Mouse (Mus musculus) lung, postnatal 0 days (tissue): ENCODE results near the gene Adgrl3. TPM values are rescaled to one million over a fixed set of nuclear protein-coding genes. Genes with fewer than 3 reads are reported as not detected.

Source experiments
- ATAC-seq: fragments of 200-750 bp; cut with Nextera tagmentation; 2 replicates; pipeline ENCODE4 v1.8.0; 2017; ENCODE audit warnings: moderate library complexity
- DNase-seq: peaks from one replicate; pipeline ENCODE4 v3.0.0-alpha.2; 2016; ENCODE audit warnings: low spot score
- H3K27ac ChIP-seq: fragments of 300-500 bp; sonication (generic); 2 replicates; pipeline ENCODE4 v1.5.1; 2014; ENCODE audit warnings: antibody characterized with exemption, mild to moderate bottlenecking, low read length, mixed read lengths
- H3K27me3 ChIP-seq: fragments of 300-500 bp; sonication (generic); replicated peaks from 2 replicates; pipeline ENCODE4 v1.6.1; 2014; ENCODE audit warnings: low read length, mixed read lengths; ENCODE audit not compliant: insufficient read depth
- H3K36me3 ChIP-seq: fragments of 300-500 bp; sonication (generic); 2 replicates; pipeline ENCODE4 v1.6.1; 2014; ENCODE audit warnings: low read length, mixed read lengths; ENCODE audit not compliant: insufficient read depth
- H3K4me1 ChIP-seq: fragments of 300-500 bp; sonication (generic); 2 replicates; pipeline ENCODE4 v1.6.1; 2014; ENCODE audit warnings: antibody characterized with exemption, low read depth, low read length, mixed read lengths; ENCODE audit not compliant: insufficient read depth
- H3K4me2 ChIP-seq: fragments of 300-500 bp; sonication (generic); replicated peaks from 2 replicates; pipeline ENCODE4 v1.6.1; 2014; ENCODE audit warnings: low read depth, mild to moderate bottlenecking, low read length, moderate library complexity, mixed read lengths
- H3K4me3 ChIP-seq: fragments of 300-500 bp; sonication (generic); 2 replicates; pipeline ENCODE4 v1.5.1; 2014; ENCODE audit warnings: low read depth, low read length
- H3K9ac ChIP-seq: fragments of 300-500 bp; sonication (generic); replicated peaks from 2 replicates; pipeline ENCODE4 v1.6.1; 2014; ENCODE audit warnings: low read depth, mild to moderate bottlenecking
- H3K9me3 ChIP-seq: fragments of 300-500 bp; sonication (generic); 2 replicates; pipeline ENCODE4 v1.6.1; 2016; ENCODE audit warnings: low read length, mixed read lengths
- CTCF ChIP-seq: IDR thresholded peaks from 2 replicates; pipeline ENCODE4 v1.5.1; 2016; ENCODE audit warnings: antibody characterized with exemption, mild to moderate bottlenecking
- EP300 ChIP-seq: IDR thresholded peaks from 2 replicates; pipeline ENCODE4 v1.6.1; 2016; ENCODE audit warnings: antibody characterized with exemption, mild to moderate bottlenecking, control low read depth
- WGBS: fragments of 180-500 bp; shearing (Covaris S2); extraction: QIAGEN DNeasy Blood & Tissue Kit; methylation state at CpG from one replicate; pipeline ENCODE4 v1.1.7; 2014; 5-methylcytosine and 5-hydroxymethylcytosine counted together
- polyA plus RNA-seq: library from polyadenylated mRNA; unstranded; fragments of >200 nt; fragmentation: Nextera tagmentation; extraction: Ambion mirVana; gene quantifications from 2 replicates; pipeline ENCODE4 v1.2.1, GENCODE M21; 2015

Gene Adgrl3
- polyA plus RNA-seq, result 13.5 and 17.2 TPM in 2 replicates

GRCm38 (mm10) chr5:81019590-81020254 lies at the start of gene Adgrl3:
Gene Adgrl3, plus strand, starts transcription at chr5:81020138.
- ATAC-seq (peak; percentile 85), DNase-seq (peak; percentile 84)
- peak within 1 kb of the TSS; percentile 81 for H3K4me2 ChIP-seq
- no peaks in the 10 kb centered on the region for H3K9me3 ChIP-seq
- H3K27ac ChIP-seq, result peak within 1 kb of the TSS; percentile 51
- H3K27me3 ChIP-seq, result 0 out of 2 replicates have a peak, but pooled peaks cover 8% of the 10 kb centered on the region
- H3K9ac ChIP-seq, result peak within 1 kb of the TSS; percentile 43
- no peaks in the 10 kb centered on the region for H3K36me3 ChIP-seq
- TF ChIP-seq CTCF (peak; percentile 30), EP300 (no peak)
- peak within 1 kb of the TSS; percentile 63 for H3K4me3 ChIP-seq
- WGBS, result under 1% methylated on average over 36 of the region's 70 CpGs
- H3K4me1 ChIP-seq, result peaks cover 4% of the 10 kb centered on the region; the same call in 1 of the 2 replicates

GRCm38 (mm10) chr5:81019166-81019565 lies 772 bp upstream of the Adgrl3 start:
- Histone ChIP-seq H3K4me3 (peak overlapping the region; percentile 63; the same call in 1 of the 2 replicates), H3K9me3 (no peaks in the 10 kb centered on the region), H3K9ac (no peak overlapping the region), H3K27ac (no peak overlapping the region), H3K36me3 (no peaks in the 10 kb centered on the region), H3K27me3 (0 out of 2 replicates have a peak, but pooled peaks cover 8% of the 10 kb centered on the region), H3K4me2 (peak overlapping the region; percentile 81), H3K4me1 (peaks cover 4% of the 10 kb centered on the region; the same call in 1 of the 2 replicates)
- TF ChIP-seq EP300, result no peak
- TF ChIP-seq CTCF, result no peak
- ATAC-seq (no peak), DNase-seq (no peak)
- 6% methylated on average over 3 of the region's 3 CpGs for WGBS

- DNase-seq, result peak; percentile 69
- no peaks in the 10 kb centered on the region for H3K36me3 ChIP-seq
- no peak for TF ChIP-seq CTCF
- no peak for TF ChIP-seq EP300
- under 1% methylated on average over 60 of the region's 67 CpGs for WGBS
- 0 out of 2 replicates have a peak, but pooled peaks cover 8% of the 10 kb centered on the region for H3K27me3 ChIP-seq
- H3K4me2 ChIP-seq, result peak overlapping the region; percentile 81
- peak; percentile 8 for ATAC-seq
- peak overlapping the region; percentile 51 for H3K27ac ChIP-seq
- H3K4me1 ChIP-seq, result peaks cover 4% of the 10 kb centered on the region; the same call in 1 of the 2 replicates
- peak overlapping the region; percentile 63 for H3K4me3 ChIP-seq
- peak overlapping the region; percentile 43 for H3K9ac ChIP-seq
- H3K9me3 ChIP-seq, result no peaks in the 10 kb centered on the region
Observed at GRCm38 (mm10) chr5:81020281-81021005, 505 bp downstream of the Adgrl3 start.

GRCm38 (mm10) chr5:81021006-81021320 lies 1.0 kb downstream of the Adgrl3 start:
- Histone ChIP-seq H3K4me1 (peaks cover 4% of the 10 kb centered on the region; the same call in 1 of the 2 replicates), H3K9ac (peak overlapping the region; percentile 43), H3K27me3 (0 out of 2 replicates have a peak, but pooled peaks cover 8% of the 10 kb centered on the region), H3K9me3 (no peaks in the 10 kb centered on the region), H3K27ac (peak overlapping the region; percentile 43), H3K36me3 (no peaks in the 10 kb centered on the region), H3K4me3 (peak overlapping the region; percentile 63), H3K4me2 (peak overlapping the region; percentile 81)
- ATAC-seq (no peak), DNase-seq (no peak)
- TF ChIP-seq EP300 (no peak), CTCF (no peak)
- 0% methylated on average over 6 of the region's 6 CpGs for whole genome bisulfite sequencing

- peak overlapping the region; percentile 14; the same call in 1 of the 2 replicates for H3K27ac ChIP-seq
- peaks cover 4% of the 10 kb centered on the region; the same call in 1 of the 2 replicates for H3K4me1 ChIP-seq
- peak overlapping the region; percentile 50 for H3K9ac ChIP-seq
Observed at GRCm38 (mm10) chr5:81021331-81021863, 1.5 kb downstream of the Adgrl3 start.

GRCm38 (mm10) chr5:81021864-81022305 lies 1.9 kb downstream of the Adgrl3 start:
- ATAC-seq (no peak), DNase-seq (no peak)
- peak overlapping the region; percentile 81 for H3K4me2 ChIP-seq
- H3K9me3 ChIP-seq, result no peaks in the 10 kb centered on the region
- under 1% methylated on average over 21 of the region's 21 CpGs for WGBS
- H3K4me3 ChIP-seq, result peak overlapping the region; percentile 63
- peak overlapping the region; percentile 14 for H3K27ac ChIP-seq
- H3K27me3 ChIP-seq, result 0 out of 2 replicates have a peak, but pooled peaks cover 8% of the 10 kb centered on the region
- H3K9ac ChIP-seq, result peak overlapping the region; percentile 50
- H3K36me3 ChIP-seq, result no peaks in the 10 kb centered on the region
- TF ChIP-seq EP300, result no peak
- no peak for TF ChIP-seq CTCF
- H3K4me1 ChIP-seq, result peaks cover 4% of the 10 kb centered on the region; the same call in 1 of the 2 replicates

More at GRCm38 (mm10) chr5:81021331-81021863, 1.5 kb downstream of the Adgrl3 start:
- H3K9me3 ChIP-seq, result no peaks in the 10 kb centered on the region
- 1% methylated on average over 39 of the region's 39 CpGs for WGBS
- H3K36me3 ChIP-seq, result no peaks in the 10 kb centered on the region
- ATAC-seq, result no peak
- H3K4me2 ChIP-seq, result peak overlapping the region; percentile 81
- 0 out of 2 replicates have a peak, but pooled peaks cover 8% of the 10 kb centered on the region for H3K27me3 ChIP-seq
- H3K4me3 ChIP-seq, result peak overlapping the region; percentile 63
- peak; percentile 29 for DNase-seq
- TF ChIP-seq EP300, result no peak
- peak; percentile 38 for TF ChIP-seq CTCF
